Mouse (Mus musculus): ENCODE measurements around the gene Gm28372. TPM values are rescaled to one million over a fixed set of nuclear protein-coding genes. Genes with fewer than 3 reads are reported as not detected.

Gene Gm28372
- polyA plus RNA-seq, 1 experiment = 0.04 TPM

DNA sequence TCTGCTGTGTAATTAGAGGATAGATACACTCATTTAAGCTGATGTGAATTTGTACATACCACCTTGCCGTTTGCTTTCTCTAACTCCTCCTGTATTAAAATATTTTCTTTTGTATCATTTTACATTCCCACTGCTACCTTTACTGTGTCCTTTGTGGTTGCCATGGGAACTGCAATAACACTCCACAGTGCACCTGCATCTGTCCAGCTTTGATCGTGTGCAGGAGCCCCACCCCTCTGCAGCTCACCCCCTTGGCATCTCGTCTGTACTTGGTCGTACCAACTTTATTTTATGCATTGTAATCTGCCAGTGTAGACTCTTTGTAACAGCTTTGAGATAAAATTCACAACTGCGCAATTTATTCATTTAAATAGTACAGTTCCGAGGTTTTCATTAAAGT, 21.1 kb upstream of the Gm28372 start:
- Histone ChIP-seq H3K79me2 (ENCODE audit: control insufficient read depth, insufficient read depth) (no peaks in the 10 kb centered on the region), H3K4me3 (no peak overlapping the region), H3K27me3 (ENCODE audit: control insufficient read depth, insufficient read depth, insufficient read length) (peaks cover 15% of the 10 kb centered on the region), H3K4me2 (ENCODE audit: low read depth) (no peak overlapping the region), H3K36me3 (ENCODE audit: control insufficient read depth, insufficient read depth) (no peaks in the 10 kb centered on the region), H3ac (ENCODE audit: control insufficient read depth, insufficient read length) (no peak overlapping the region)
- TF ChIP-seq TCF12 (IDR thresholded peaks at IDR 0.05; ENCODE audit: insufficient read depth, poor library complexity, severe bottlenecking) (no peak), CEBPB (IDR thresholded peaks at IDR 0.05; ENCODE audit: insufficient read depth, poor library complexity, severe bottlenecking) (no peak), TCF3 (IDR thresholded peaks at IDR 0.05; ENCODE audit: insufficient read length, low read depth) (no peak), MAX (IDR thresholded peaks at IDR 0.05; ENCODE audit: low read depth) (no peak), E2F4 (IDR thresholded peaks at IDR 0.05; ENCODE audit: insufficient read depth) (no peak), REST (IDR thresholded peaks at IDR 0.05; ENCODE audit: insufficient read depth, insufficient read length) (no peak), POLR2A (IDR thresholded peaks at IDR 0.05; ENCODE audit: insufficient read length, low read depth) (no peak), MYOG (IDR thresholded peaks at IDR 0.05; ENCODE audit: control insufficient read depth in 1 of 3, insufficient read depth in 1 of 3, insufficient read length in 2 of 3, low read depth in 2 of 3) (no peak), USF1 (IDR thresholded peaks at IDR 0.05; ENCODE audit: low read depth) (no peak), SRF (IDR thresholded peaks at IDR 0.05; ENCODE audit: control insufficient read depth, insufficient read length, low read depth) (no peak), MYOD1 (IDR thresholded peaks at IDR 0.05; ENCODE audit: control insufficient read depth in 1 of 3, insufficient read length in 2 of 3, low read depth in 2 of 3) (no peak), POLR2AphosphoS2 (IDR thresholded peaks at IDR 0.05; ENCODE audit: insufficient read length, low read depth) (no peak)

DNA sequence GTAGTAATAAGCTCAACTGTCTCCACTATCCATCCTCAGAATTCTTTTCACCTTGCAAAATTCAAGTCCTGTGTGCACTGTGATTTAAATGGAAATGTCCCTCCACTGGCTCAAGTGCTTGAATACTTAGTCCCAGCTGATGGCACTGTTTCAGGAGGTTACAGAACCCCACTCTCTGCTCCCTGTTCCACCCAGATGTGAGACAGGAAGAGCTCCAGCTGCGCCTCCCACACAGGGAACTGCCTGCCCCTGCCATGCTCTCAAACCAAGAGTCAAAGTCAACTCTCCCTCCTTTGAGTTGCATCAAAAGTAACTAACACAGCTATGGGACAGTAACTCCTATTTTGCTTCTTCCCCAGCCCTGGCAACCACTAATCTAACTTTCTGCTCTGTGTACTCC, 18.8 kb upstream of the Gm28372 start:
- H3ac ChIP-seq (ENCODE audit: control insufficient read depth, insufficient read length) = no peak overlapping the region
- no peaks in the 10 kb centered on the region for H3K36me3 ChIP-seq (ENCODE audit: control insufficient read depth, insufficient read depth)
- H3K79me2 ChIP-seq (ENCODE audit: control insufficient read depth, insufficient read depth) = no peaks in the 10 kb centered on the region
- no peak overlapping the region for H3K4me3 ChIP-seq
- no peak overlapping the region for H3K4me2 ChIP-seq (ENCODE audit: low read depth)
- TF ChIP-seq POLR2A (IDR thresholded peaks at IDR 0.05; ENCODE audit: insufficient read length, low read depth) (no peak), CEBPB (IDR thresholded peaks at IDR 0.05; ENCODE audit: insufficient read depth, poor library complexity, severe bottlenecking) (no peak), MAX (IDR thresholded peaks at IDR 0.05; ENCODE audit: low read depth) (no peak), TCF3 (IDR thresholded peaks at IDR 0.05; ENCODE audit: insufficient read length, low read depth) (no peak), MYOD1 (IDR thresholded peaks at IDR 0.05; ENCODE audit: control insufficient read depth in 1 of 3, insufficient read length in 2 of 3, low read depth in 2 of 3) (no peak), POLR2AphosphoS2 (IDR thresholded peaks at IDR 0.05; ENCODE audit: insufficient read length, low read depth) (no peak), REST (IDR thresholded peaks at IDR 0.05; ENCODE audit: insufficient read depth, insufficient read length) (no peak)
- peaks cover 17% of the 10 kb centered on the region for H3K27me3 ChIP-seq (ENCODE audit: control insufficient read depth, insufficient read depth, insufficient read length)

DNA sequence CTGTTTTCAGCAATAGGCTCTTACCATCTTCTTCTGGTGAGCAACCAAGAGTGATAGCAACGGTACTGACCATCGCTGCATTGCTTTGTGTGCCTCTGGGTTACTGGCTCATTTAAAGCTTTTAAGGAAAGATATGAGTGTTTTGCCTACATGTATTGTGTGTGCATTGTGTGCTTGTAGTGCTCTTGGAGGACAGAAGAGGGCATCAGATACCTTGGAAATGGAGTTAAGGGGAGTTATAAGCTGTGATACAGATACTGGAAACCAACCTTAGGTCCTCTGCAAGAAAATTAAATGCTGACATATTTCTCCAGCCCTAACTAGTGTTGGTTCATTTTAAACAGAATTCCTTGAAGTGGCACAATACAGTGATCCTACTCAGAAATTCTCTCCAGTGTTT, 16.2 kb upstream of the Gm28372 start:
- TF ChIP-seq USF1 (IDR thresholded peaks at IDR 0.05; ENCODE audit: low read depth) = no peak
- no peak for TF ChIP-seq MAX (IDR thresholded peaks at IDR 0.05; ENCODE audit: low read depth)
- TF ChIP-seq POLR2A (IDR thresholded peaks at IDR 0.05; ENCODE audit: insufficient read length, low read depth) = no peak
- Histone ChIP-seq H3K4me3 (no peak overlapping the region), H3K4me2 (ENCODE audit: low read depth) (no peak overlapping the region)

DNA sequence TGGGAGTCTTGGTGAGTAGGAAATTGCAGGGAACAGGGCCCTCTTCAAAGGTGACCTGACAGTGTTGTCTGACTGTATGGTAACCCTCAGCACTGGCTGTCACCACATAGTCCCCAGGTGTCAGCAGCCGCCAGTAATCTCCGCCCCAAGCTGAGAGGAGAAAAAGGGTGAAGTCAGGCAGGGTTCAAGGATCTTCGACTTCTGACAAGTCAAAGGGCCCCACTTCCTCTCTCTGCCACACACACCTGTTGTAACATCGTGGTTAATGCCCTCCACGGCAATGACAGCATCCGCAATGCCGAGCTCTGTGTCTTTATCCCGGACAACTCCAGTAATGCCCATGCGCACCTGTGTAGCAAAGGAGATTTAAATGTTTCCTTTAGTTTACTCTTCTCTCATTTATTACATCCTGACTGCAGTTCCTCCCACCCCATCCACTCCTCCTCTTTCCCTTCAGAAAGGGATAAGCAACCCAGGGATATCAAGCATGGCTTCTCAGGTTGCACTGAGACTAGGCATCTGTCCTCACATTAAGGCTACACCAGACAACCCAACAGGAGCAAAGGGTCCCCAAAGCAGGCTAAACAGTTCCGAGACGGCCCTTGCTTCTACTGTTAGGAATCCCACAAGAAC, 13.9 kb upstream of the Gm28372 start:
- Histone ChIP-seq H3K4me3 (no peak overlapping the region), H3K4me2 (ENCODE audit: low read depth) (no peak overlapping the region), H3K27me3 (ENCODE audit: control insufficient read depth, insufficient read depth, insufficient read length) (peaks cover 32% of the 10 kb centered on the region), H3ac (ENCODE audit: control insufficient read depth, insufficient read length) (no peak overlapping the region), H3K79me2 (ENCODE audit: control insufficient read depth, insufficient read depth) (no peaks in the 10 kb centered on the region), H3K36me3 (ENCODE audit: control insufficient read depth, insufficient read depth) (no peaks in the 10 kb centered on the region)
- TF ChIP-seq MYOG (IDR thresholded peaks at IDR 0.05; ENCODE audit: control insufficient read depth in 1 of 3, insufficient read depth in 1 of 3, insufficient read length in 2 of 3, low read depth in 2 of 3) (no peak), E2F4 (IDR thresholded peaks at IDR 0.05; ENCODE audit: insufficient read depth) (no peak), POLR2AphosphoS2 (IDR thresholded peaks at IDR 0.05; ENCODE audit: insufficient read length, low read depth) (no peak), MAX (IDR thresholded peaks at IDR 0.05; ENCODE audit: low read depth) (no peak), CEBPB (IDR thresholded peaks at IDR 0.05; ENCODE audit: insufficient read depth, poor library complexity, severe bottlenecking) (no peak), USF1 (IDR thresholded peaks at IDR 0.05; ENCODE audit: low read depth) (no peak), POLR2A (IDR thresholded peaks at IDR 0.05; ENCODE audit: insufficient read length, low read depth) (no peak), SRF (IDR thresholded peaks at IDR 0.05; ENCODE audit: control insufficient read depth, insufficient read length, low read depth) (no peak), TCF3 (IDR thresholded peaks at IDR 0.05; ENCODE audit: insufficient read length, low read depth) (no peak), MYOD1 (IDR thresholded peaks at IDR 0.05; ENCODE audit: control insufficient read depth in 1 of 3, insufficient read length in 2 of 3, low read depth in 2 of 3) (no peak), TCF12 (IDR thresholded peaks at IDR 0.05; ENCODE audit: insufficient read depth, poor library complexity, severe bottlenecking) (no peak), REST (IDR thresholded peaks at IDR 0.05; ENCODE audit: insufficient read depth, insufficient read length) (no peak)

More for the DNA sequence above, 16.2 kb upstream of the Gm28372 start:
- H3K36me3 ChIP-seq (ENCODE audit: control insufficient read depth, insufficient read depth) = no peaks in the 10 kb centered on the region
- H3K79me2 ChIP-seq (ENCODE audit: control insufficient read depth, insufficient read depth) = no peaks in the 10 kb centered on the region
- H3K27me3 ChIP-seq (ENCODE audit: control insufficient read depth, insufficient read depth, insufficient read length) = peaks cover 18% of the 10 kb centered on the region
- no peak overlapping the region for H3ac ChIP-seq (ENCODE audit: control insufficient read depth, insufficient read length)

DNA sequence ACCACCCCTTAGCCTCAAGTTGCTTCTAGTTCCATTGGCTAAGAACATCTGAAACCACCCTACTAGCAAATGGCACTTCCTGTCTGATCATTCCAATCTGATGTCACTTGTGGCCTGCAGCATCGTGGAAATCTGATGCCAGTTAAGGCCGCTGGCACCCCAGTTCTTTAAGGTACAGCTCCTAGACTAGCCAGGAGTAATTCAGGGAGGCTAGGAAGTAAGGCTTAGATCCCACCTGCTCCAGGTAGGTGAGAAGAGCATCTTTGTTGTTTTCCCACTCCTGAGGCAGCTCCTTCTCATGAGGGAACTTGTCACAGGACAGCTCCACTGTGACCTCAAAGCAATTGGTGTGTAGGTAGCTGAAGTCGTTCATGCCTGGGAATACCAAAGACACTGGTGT, 12.2 kb upstream of the Gm28372 start:
- TF ChIP-seq E2F4 (IDR thresholded peaks at IDR 0.05; ENCODE audit: insufficient read depth) (no peak), USF1 (IDR thresholded peaks at IDR 0.05; ENCODE audit: low read depth) (no peak), MYOD1 (IDR thresholded peaks at IDR 0.05; ENCODE audit: control insufficient read depth in 1 of 3, insufficient read length in 2 of 3, low read depth in 2 of 3) (no peak), SRF (IDR thresholded peaks at IDR 0.05; ENCODE audit: control insufficient read depth, insufficient read length, low read depth) (no peak), POLR2A (IDR thresholded peaks at IDR 0.05; ENCODE audit: insufficient read length, low read depth) (no peak), CEBPB (IDR thresholded peaks at IDR 0.05; ENCODE audit: insufficient read depth, poor library complexity, severe bottlenecking) (no peak), POLR2AphosphoS2 (IDR thresholded peaks at IDR 0.05; ENCODE audit: insufficient read length, low read depth) (no peak), MYOG (IDR thresholded peaks at IDR 0.05; ENCODE audit: control insufficient read depth in 1 of 3, insufficient read depth in 1 of 3, insufficient read length in 2 of 3, low read depth in 2 of 3) (no peak), TCF12 (IDR thresholded peaks at IDR 0.05; ENCODE audit: insufficient read depth, poor library complexity, severe bottlenecking) (no peak), REST (IDR thresholded peaks at IDR 0.05; ENCODE audit: insufficient read depth, insufficient read length) (no peak), TCF3 (IDR thresholded peaks at IDR 0.05; ENCODE audit: insufficient read length, low read depth) (no peak), MAX (IDR thresholded peaks at IDR 0.05; ENCODE audit: low read depth) (no peak)
- no peak overlapping the region for H3ac ChIP-seq (ENCODE audit: control insufficient read depth, insufficient read length)
- H3K4me3 ChIP-seq = no peak overlapping the region
- no peaks in the 10 kb centered on the region for H3K79me2 ChIP-seq (ENCODE audit: control insufficient read depth, insufficient read depth)
- peaks cover 48% of the 10 kb centered on the region for H3K27me3 ChIP-seq (ENCODE audit: control insufficient read depth, insufficient read depth, insufficient read length)
- no peaks in the 10 kb centered on the region for H3K36me3 ChIP-seq (ENCODE audit: control insufficient read depth, insufficient read depth)
- H3K4me2 ChIP-seq (ENCODE audit: low read depth) = no peak overlapping the region
